Mouse (Mus musculus) left cerebral cortex, postnatal 4 days (tissue): ENCODE measurements around the gene Ubox5. TPM values are rescaled to one million over a fixed set of nuclear protein-coding genes. Genes with fewer than 3 reads are reported as not detected.
A peak's percentile ranks its signal among the peaks of the same experiment; 100 is the strongest.
"Not testable (repeated sequence)": the region's sequence is repeated elsewhere in the genome, so short reads cannot be mapped to it uniquely, and the experiment has no call there.

Experiments
- DNase-seq: peaks from one replicate; pipeline ENCODE4 v3.0.0-alpha.2; 2022
- intact Hi-C: fragments of 180-260 bp; cut with DNase I; formaldehyde crosslinking; loops from one replicate; pipeline ENCODE4 v1.15.1; 2025
- total RNA-seq, 2 experiments: library from RNA; stranded (reverse); gene quantifications; 2 replicates each; pipeline ENCODE4 v1.2.3; 2021

Ubox5 gene
- total RNA-seq: 1 to 10 TPM; 8.8 to 9.1 TPM

GRCm38 (mm10) chr2:130629839-130630203 is at the start of gene Ubox5, which contains the start of gene Fastkd5:
Ubox5 (minus strand) TSS chr2:130630038.
Fastkd5 (minus strand) TSS chr2:130630027.
- intact Hi-C loops: no loop called here
- peak; percentile 91 for DNase-seq

GRCm38 (mm10) chr2:130679154-130679553 is 49.3 kb upstream of the Ubox5 start:
- intact Hi-C loops: no loop called here
- no peak for DNase-seq

- intact Hi-C loops: no loop called here
- no peak for DNase-seq
These were observed 47.4 kb upstream of the Ubox5 start for GRCm38 (mm10) chr2:130677211-130677610.

- peak; percentile 90 for DNase-seq
- intact Hi-C loops: no loop called here
These were observed 37.7 kb upstream of the Ubox5 start, which contains the start of gene Itpa for GRCm38 (mm10) chr2:130667559-130667958. Itpa (plus strand) TSS chr2:130667610.

- DNase-seq: peak; percentile 93
- intact Hi-C loops: no loop called here
These were observed 34.4 kb upstream of the Ubox5 start, which contains the start of gene Ddrgk1 for GRCm38 (mm10) chr2:130664102-130664701. Ddrgk1 (minus strand) TSS chr2:130664659.

GRCm38 (mm10) chr2:130663342-130663741 is 33.5 kb upstream of the Ubox5 start:
- intact Hi-C loops: no loop called here
- no peak for DNase-seq

GRCm38 (mm10) chr2:130658530-130658929 is 28.7 kb upstream of the Ubox5 start:
- DNase-seq: no peak
- intact Hi-C loops: no loop called here

GRCm38 (mm10) chr2:130657541-130657940 is 27.7 kb upstream of the Ubox5 start:
- intact Hi-C loops: no loop called here
- DNase-seq: no peak

GRCm38 (mm10) chr2:130656536-130656935 is 26.7 kb upstream of the Ubox5 start:
- DNase-seq: no peak
- intact Hi-C loops: no loop called here

- intact Hi-C loops: no loop called here
These were observed 26.0 kb upstream of the Ubox5 start for GRCm38 (mm10) chr2:130655660-130656339.

GRCm38 (mm10) chr2:130653760-130654159 is 23.9 kb upstream of the Ubox5 start:
- no peak for DNase-seq
- intact Hi-C loops: no loop called here

More at GRCm38 (mm10) chr2:130655660-130656339, 26.0 kb upstream of the Ubox5 start:
- DNase-seq: no peak

- no peak for DNase-seq
- intact Hi-C loops: no loop called here
These were observed 23.5 kb upstream of the Ubox5 start for GRCm38 (mm10) chr2:130653303-130653702.

- intact Hi-C loops, DNase-seq: not testable (repeated sequence)
These were observed 19.2 kb upstream of the Ubox5 start for GRCm38 (mm10) chr2:130649028-130649427.

GRCm38 (mm10) chr2:130645198-130645597 is 15.4 kb upstream of the Ubox5 start:
- no peak for DNase-seq
- intact Hi-C loops: no loop called here

GRCm38 (mm10) chr2:130642684-130643369 is 13.0 kb upstream of the Ubox5 start, which contains the start of gene Lzts3:
Lzts3 (minus strand) TSS chr2:130642803.
- peak; percentile 97 for DNase-seq
- intact Hi-C loops: no loop called here

- intact Hi-C loops: no loop called here
These were observed 12.4 kb upstream of the Ubox5 start for GRCm38 (mm10) chr2:130642197-130642660.

GRCm38 (mm10) chr2:130641351-130642025 is 11.7 kb upstream of the Ubox5 start:
- no peak for DNase-seq
- intact Hi-C loops: no loop called here

More at GRCm38 (mm10) chr2:130642197-130642660, 12.4 kb upstream of the Ubox5 start:
- no peak for DNase-seq

GRCm38 (mm10) chr2:130639276-130639675 is 9.4 kb upstream of the Ubox5 start:
- DNase-seq: no peak
- intact Hi-C loops: no loop called here

GRCm38 (mm10) chr2:130638101-130638611 is 8.3 kb upstream of the Ubox5 start:
- DNase-seq: no peak
- intact Hi-C loops: no loop called here

- DNase-seq: peak; percentile 23
- intact Hi-C loops: no loop called here
These were observed 6.0 kb upstream of the Ubox5 start for GRCm38 (mm10) chr2:130635847-130636246.
